Mouse (Mus musculus): Measurements from ENCODE around the gene Egfl8.
A peak's percentile ranks its signal among the peaks of the same experiment; 100 is the strongest.

The Egfl8 gene

DNA sequence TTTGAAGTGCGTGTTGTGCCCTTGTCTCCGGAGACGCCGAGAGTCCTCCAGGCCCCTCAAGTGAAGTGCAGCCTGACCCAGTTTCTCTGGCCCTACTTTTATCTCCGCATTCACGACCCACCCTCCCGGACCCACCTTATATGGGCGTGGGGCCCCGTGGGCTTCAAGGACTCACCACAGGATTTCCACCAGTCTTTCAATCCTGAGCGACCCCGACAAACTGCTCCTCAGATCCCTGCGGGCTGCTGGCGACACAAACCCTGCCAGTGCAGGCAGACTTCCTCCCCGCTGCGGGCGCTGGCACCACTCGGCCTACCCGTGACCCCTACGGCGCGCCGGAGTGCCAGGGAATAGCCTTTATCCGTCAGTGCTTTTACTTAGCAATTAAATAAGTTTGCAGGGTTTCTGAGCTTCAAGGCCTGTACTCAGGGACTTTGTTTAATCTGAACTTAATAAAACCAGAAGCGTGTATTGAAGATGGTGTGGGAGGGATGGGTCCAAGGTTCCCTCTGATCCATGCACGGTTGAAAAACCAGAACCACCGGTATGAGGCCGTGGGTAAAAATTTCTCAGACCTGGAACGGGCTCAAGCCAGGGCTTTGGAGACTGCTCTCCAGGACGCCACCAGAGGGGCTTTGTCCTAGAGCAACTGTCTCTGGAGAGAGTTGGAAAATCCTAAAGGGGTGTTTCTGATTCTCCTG lies 12.3 kb upstream of the Egfl8 start, which contains the start of gene Ppt2:
Gene Ppt2, minus strand, starts transcription at position 568 of the 701 bp plus-strand sequence.
- DNase-seq (ENCODE audit: low spot score in 2 of 2): peak in 1 of 2 experiments; percentile 66

DNA sequence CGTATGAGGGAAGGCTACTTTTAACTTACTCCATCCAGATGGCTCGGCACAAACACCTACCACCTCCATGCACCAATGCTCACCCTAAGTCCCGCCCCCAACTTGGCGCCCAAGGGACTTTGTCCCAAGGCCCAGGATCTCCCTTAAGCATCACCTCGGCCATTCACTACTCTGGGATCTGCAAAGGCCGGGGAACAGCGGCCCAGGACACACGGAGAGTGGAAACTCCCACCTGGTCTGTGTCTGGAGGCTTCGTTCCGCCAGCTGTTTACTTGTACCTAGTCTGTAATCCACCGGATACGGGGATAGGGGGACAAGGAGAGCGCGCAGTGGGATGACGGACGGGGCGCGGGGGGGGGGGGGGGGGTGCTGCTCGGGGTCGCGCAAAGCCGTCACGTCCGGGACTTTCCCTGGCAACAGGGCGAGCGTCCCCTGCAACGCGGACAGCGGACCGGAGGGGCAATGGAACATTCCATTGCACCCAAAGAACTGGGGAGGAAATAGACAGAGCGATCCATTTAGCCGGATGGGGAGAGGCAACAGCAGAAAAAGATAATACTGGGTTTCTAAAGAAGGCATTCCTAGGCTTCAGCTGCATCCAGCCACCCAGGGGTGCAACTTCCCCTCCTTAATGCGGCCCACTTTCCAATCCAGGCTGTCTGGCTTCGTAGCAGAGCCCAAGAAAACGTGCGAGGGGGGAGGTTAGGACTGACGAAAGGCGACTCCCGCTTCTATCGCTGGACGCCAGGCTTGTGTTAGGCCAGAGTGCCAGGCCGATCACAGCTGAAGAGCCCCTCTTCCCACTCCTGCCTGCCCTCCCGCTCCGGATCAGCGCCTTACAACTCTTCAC lies 11.5 kb upstream of the Egfl8 start:
- peak; percentile 94 for DNase-seq (ENCODE audit: low spot score in 2 of 2)

DNA sequence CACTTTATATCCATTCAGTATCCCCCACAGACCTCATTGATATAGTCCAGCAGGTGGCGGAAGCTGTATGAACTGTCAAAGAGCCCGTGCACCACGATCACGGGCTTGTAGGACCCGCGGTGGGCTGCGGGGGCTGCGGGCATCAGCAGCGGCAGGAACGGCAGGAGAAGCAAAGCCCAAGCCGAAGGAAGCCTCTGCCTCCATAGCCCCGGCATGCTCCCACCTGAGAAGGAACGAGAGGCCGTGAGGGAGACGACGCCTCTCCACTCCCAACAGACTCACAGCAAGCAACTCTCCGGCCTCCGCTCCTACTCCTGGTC lies 11.0 kb upstream of the Egfl8 start:
- DNase-seq (ENCODE audit: low spot score in 2 of 2): peak in 1 of 2 experiments; percentile 64

DNA sequence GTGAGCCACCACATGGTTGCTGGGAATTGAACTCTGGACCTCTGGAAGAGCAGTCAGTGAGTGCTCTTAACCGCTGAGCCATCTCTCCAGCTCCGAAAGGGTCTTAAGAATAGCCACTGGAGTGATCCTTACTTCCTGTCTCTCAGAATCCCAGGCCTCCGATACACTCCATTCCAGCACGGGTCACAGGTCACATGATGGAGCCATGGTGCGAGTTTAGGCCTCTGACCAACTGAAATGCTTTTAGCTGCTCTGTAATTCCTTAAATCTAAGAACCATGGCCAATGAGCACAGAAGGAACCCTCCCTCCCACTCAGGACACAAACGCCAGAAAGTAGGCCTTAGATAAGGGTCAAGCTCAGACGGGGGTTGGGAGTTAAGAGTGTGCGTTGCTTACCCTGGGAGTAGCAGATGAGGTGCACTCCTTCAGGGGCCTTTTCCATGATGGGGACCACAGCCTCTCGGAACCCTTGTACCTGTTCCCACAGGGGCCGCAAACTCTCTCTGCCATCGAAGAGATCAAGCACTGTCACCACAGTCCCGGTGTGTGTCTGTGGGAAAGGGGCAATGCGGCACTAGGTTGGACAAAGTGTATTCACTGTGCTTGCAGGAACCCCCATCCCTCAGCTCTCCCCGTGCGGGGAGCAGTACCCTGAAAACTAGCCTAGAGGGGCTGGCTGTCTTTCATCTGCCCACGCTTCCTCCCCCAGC lies 10.4 kb upstream of the Egfl8 start:
- no peak for DNase-seq (ENCODE audit: low spot score in 2 of 2)

DNA sequence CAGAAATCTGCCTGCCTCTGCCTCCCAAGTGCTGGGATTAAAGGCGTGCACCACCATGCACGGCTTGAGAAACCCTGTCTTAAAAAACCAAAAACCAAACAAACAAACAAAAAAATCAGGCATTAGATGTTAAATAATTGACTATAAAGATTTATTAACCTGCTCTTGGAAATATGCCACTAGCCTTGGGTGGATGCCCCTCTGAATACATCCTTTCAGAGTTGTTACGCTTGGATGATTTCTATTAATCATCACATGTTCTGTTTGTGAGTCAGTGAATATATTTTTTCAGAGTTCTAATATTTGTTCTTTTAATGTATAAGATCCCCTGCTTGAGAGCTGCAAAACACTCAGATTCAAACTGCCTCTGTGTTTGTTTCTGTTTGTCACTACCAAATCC lies 9.2 kb upstream of the Egfl8 start:
- DNase-seq (ENCODE audit: low spot score in 2 of 2): no peak

DNA sequence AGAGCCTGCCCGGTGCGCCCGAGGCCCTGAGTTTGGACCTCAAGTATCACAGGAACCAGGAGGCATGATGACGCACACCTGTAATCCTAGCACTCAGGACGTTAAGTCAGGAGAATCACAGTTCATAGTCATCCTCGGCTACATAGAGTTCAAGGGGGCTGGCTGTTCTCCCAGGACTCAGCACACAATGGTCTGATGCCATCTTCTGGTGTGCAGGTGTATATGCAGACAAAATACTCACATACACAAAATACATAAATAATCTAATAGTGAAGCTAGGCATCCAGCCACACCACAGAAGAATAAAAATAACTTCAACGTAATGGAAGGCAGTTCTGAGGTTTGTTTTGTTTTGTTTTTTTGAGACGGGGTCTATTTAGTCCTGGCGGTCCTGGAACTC lies 7.4 kb upstream of the Egfl8 start:
- peak in 1 of 2 experiments; percentile 27 for DNase-seq (ENCODE audit: low spot score in 2 of 2)

DNA sequence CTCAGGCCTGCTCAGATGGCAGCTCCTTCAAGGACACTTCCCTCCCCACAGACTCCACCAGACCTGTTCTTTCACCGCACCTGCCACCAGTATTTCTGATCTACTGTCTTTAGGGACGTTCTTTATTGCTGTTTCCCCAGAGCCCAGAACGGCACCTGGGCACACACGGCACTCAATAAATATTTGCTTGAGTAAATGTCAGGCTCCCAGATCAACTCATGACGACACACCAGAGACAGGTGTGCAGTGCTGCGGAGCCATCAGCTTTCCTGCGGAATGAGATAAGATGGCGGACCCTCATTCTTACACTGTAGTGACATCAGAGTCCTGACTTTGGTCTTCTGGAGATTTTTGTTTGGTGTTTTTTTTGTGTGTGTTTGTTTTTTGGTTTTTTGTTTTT lies 5.2 kb upstream of the Egfl8 start:
- no peak for DNase-seq (ENCODE audit: low spot score in 2 of 2)

DNA sequence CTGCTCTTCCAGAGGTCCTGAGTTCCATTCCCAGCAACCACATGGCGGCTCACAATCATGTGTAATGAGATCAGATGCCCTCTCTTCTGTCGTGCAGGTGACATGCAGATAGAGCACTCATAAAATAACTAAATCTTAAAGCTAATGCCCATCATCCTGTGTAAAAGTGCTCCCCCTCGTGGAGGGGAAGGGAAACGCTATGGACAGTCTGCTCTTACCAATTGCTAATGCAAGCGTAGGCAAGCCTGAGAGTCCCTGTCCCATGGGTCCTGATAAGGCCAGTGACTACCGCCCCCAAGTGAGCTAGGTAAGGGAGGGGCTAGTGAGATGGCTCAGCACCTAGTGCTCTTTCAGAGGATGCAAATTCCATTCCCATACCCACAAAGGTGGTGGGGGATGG lies 3.2 kb upstream of the Egfl8 start:
- DNase-seq (ENCODE audit: low spot score in 2 of 2): peak in 1 of 2 experiments; percentile 35

DNA sequence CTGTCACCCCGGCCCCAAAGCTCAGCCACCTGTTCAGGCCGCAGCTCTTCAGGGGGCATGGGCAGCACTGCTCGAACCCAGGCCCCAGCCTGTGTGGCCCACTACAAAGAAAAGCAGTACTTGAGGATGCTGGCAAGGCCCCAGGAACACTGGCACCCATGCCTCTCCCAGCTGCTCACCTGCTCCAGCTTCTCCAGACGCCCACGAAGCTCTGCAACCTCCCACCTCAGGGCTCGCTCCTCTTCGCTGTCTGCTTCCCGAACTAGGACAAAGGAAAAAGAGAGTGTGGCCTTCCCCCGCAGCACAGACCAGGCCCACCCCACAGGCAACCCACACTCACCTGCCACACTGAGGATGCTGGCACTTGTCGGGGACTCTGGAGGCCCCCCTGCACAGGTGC lies 1.9 kb downstream of the Egfl8 start:
- DNase-seq (ENCODE audit: low spot score in 2 of 2): no peak

DNA sequence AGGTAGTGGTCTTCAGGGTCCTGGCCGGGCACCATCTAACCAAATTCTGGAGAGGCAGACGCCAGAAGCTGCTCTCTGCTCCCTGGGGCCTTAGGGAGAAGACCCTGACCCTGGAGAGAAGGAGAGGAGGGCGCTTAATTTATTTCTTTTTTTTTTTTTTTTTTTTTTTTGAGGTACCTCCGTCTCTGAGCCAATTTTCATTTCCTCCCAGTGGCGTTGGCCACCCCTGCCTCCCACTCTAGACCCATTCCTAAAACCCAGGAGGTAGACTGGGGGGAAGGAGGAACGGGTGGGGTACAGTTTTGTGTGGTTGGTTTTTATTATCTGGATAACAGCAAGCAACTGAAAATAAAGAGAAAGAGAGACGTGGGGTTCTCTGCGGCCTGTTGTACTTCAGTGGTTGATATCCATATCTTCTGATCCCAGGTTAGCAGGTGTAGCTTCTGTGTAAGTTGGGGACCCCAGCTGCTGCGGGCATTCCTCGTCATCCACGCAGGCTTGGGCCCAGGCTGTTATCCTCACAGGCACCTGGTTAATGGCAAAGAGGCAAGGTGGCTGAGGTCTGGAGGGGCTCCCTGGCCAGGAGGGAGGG lies 2.6 kb downstream of the Egfl8 start:
- DNase-seq (ENCODE audit: low spot score in 2 of 2): no peak

DNA sequence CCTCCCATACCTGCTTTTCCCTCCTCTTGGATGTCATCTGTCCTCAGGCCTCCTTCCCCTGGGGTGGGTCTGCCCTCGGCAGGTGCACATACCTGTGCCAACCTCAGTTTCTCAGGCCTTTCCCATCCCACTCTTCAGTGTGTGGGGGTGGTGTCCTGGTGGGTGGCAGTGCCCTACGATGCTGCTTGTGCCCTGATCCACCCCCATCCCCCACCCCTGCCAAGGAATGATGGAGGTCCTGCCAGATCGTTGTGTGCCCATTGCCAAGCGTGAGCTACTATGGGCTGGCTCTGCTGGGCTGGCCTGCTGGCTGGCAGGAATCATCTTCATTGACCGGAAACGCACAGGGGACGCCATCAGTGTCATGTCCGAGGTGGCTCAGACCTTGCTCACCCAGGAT lies 4.7 kb downstream of the Egfl8 start:
- no peak for DNase-seq (ENCODE audit: low spot score in 2 of 2)

DNA sequence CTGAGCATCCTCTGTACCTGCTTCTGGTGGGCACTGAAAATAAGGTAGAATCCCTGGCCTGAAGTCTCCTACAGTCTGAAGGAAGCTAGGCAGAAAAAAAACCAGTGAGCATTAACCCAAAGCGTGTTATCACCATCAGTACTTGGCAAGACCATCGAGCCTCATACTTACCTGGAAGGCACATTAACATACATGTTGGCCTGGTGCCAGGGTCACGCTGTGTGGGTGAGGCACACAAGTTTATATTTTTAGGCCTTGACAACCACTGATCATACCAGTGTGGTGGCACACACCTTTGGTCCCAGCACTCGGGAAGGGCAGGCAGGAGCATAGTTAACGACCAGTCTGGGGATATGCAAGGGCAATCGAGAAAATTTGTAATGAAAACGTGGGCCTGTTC lies 7.8 kb downstream of the Egfl8 start:
- peak in 1 of 2 experiments; percentile 60 for DNase-seq (ENCODE audit: low spot score in 2 of 2)

DNA sequence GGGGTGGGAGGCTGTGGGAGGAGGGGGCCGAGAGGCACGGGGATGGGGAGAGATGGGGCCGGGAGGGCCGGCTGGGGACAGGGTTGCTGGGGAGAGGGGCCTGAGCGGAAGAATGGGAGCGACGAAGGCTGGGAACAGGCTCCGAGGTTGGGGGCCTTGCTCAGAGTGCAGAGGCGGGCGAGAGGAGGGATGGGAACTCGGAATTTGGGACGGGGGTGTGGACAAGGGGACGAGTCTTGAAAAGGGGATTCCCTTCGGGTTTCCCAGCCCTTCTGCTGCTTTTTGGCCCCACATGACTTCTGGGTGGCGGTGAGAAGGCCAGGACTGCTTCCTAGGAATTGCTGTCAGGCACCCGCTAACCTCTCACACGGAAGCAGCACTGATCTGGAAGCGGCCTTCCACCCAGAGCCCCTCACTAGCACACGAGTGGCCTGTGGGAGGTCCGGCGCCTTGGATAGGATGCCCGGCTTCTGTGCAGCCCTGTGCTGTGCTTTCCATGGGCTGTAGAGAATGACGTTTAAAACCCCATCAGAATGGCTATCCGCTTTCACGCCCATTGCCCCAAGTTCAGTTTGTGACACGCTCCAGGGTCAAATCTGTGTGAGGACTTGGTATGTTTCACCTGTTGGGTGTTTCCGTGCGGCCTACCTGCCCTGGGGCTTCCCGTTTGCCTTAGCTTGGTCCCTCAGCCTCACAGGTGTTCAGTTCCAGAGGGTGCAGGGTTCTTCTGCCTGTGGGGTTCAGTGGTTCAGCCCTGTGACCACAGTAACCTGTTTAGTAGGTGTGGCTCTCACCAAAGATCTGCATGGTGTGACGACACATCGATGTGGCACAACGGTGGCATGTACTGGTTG lies 9.4 kb downstream of the Egfl8 start:
- DNase-seq (ENCODE audit: low spot score in 2 of 2): no peak

DNA sequence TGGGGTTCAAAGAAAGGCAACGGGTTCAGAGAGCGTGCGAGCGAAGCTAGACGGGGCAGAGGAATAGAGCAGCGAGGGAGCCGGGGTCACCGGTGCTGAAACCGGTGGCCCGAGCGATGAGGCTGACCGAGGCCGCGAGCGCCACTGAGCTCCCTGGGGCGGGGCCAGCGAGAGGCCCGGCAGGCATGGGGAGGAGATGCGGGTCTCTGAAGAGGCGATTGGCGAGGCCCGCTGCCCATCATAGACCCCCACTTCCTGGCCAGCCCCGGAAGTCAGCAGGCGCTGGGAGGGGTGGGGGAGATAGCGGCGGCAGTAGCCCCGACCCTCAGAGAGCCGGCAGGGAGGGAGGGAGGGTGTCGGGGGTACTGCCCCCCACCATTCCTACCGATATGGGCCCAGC lies 10.2 kb downstream of the Egfl8 start:
- peak; percentile 99 for DNase-seq (ENCODE audit: low spot score in 2 of 2)

DNA sequence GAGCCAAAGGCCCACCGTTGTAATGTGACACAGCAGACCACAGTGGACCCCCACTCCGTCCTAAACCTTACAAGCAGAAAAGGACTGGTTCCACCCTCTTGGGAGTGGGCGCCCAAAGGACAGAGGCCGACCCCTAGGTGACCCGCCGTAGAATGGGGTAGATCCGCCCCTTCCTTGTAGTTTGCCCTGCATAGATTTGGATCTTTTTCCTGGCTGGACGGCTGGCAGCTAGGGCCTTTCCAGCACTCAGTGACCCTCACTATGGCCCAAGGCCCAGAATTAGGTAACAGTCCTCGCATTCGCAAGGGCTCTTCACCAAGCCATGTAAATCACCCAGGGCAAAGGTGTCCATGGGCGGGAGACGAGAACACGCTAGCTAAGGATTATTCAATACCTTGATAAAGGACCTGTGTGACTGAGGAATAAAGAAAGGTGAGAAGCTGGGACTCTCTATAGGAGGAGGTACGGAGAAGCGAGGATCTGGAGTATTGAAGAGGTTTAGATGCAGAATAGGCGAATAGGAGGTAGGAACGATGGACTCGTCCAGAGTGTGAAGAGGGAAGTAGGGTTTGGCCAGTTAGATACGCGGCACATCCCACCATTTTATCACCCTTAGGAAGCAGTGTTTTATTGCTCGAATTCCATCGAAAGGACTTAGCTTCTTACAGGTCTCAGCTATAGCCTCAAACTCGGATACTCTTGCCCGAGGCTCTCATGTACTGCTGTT lies 11.1 kb downstream of the Egfl8 start:
- no peak for DNase-seq (ENCODE audit: low spot score in 2 of 2)

DNA sequence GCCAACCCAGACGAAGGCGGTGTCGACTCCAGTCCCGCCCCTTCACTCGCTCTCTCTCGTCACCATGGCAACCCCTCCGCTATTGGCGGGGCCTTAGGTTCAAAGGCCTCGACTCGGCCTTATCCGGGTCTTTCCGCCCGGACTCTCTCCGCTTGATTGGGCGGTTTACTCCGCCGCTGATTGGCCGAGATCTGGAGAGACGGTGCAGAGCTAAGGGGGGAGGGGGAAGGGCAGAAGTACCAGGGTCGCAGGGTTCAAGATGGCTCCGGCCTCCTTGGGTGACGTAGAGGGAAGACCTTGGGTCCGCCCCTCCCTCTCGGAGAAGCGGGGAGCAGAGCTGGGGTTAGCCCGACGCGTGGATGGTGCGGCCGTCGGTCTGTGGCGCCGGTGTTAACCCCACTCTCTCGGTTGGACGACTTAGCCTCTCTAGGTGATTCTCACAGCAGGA lies 11.7 kb downstream of the Egfl8 start, which contains the start of gene Agpat1:
Gene Agpat1, plus strand, starts transcription at position 202 of the 448 bp plus-strand sequence.
- DNase-seq (ENCODE audit: low spot score in 2 of 2): peak; percentile 99

DNA sequence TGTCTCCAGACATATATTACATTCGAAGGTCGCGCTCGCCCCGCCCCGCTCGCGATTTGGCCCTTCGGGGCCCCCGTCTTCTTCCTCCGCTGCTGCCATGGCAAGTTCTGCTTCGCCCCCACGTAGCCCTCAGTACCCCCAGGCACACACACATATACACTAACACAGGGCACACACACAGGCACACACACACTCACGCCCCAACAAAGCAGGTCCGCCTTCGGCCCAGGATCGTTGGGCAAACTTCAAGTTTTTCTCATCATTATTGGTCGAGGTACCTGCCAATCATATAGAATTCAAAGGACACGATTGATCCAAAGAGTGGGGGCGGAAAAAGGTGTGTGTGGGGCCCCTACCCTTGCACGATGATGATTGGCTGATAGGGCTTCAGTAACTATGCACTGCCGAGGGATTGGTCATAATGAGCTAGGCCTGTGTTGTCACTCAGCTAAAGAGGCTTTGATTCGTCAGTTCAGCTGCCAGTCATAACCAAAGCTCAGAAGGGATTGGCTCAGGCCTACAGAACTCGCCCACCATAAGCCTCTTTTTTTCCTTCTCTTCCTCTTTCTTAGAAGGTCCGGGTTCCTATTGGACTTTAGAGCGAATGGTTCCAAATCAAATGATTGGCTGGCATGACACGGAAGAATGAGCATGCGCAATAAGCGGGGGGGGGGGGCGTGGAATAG lies 12.3 kb downstream of the Egfl8 start, which contains the start of gene Rnf5:
Gene Rnf5, minus strand, starts transcription at position 316 of the 686 bp plus-strand sequence.
- DNase-seq (ENCODE audit: low spot score in 2 of 2): peak; percentile 100

DNA sequence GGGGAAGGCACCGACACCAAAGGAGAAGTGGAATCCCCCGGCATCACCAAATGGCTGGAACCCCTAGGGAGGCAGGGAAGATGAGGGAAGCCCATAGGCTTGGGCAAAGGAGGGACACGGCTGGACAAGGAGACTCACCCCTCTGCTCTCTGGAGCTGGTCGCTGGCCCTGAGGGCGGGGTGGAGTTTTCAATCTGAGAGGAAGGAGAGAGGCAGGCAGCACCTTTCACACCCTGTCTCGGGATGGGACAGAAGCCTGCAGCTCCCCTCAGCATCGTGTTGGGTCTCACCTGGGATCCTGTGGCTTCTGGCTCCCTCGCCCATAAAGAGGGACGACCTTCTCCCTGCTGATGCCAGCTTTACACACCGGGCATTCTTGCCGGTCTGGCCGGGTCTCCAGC lies 14.0 kb downstream of the Egfl8 start:
- no peak for DNase-seq (ENCODE audit: low spot score in 2 of 2)

DNA sequence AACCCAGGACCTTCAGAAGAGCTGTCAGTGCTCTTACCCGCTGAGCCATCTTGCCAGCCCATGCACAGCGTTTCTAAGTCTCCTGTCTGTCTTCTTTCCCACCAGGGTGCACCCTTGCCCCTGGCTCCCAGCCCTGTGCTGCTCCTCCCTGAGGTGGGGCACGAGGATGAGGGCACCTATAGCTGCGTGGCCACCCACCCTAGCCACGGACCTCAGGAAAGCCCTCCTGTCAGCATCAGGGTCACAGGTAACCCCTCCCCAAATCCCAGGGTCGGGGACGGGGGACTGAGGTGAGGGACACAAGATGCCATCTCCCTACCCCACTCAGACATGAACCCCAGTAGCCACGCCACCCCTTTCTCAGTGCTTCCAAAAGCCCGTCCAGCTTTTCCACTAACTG lies 15.9 kb downstream of the Egfl8 start:
- DNase-seq (ENCODE audit: low spot score in 2 of 2): peak in 1 of 2 experiments; percentile 33

Measured in right cerebral cortex, postnatal 10 days (tissue).